Mouse (Mus musculus) v-Abl transformed pro-B cells (cell line): ENCODE measurements around the gene Mtfp1.
"Not testable (repeated sequence)": the region's sequence is repeated elsewhere in the genome, so short reads cannot be mapped to it uniquely, and the experiment has no call there.

Source experiments
- in situ Hi-C, 2 experiments: fragments of 400-800 bp; cut with MboI; formaldehyde crosslinking; loops; one replicate each; pipeline ENCODE4 v1.15.1; 2025; ENCODE audit not compliant: unreplicated experiment in 2 of 2

Gene Mtfp1

DNA sequence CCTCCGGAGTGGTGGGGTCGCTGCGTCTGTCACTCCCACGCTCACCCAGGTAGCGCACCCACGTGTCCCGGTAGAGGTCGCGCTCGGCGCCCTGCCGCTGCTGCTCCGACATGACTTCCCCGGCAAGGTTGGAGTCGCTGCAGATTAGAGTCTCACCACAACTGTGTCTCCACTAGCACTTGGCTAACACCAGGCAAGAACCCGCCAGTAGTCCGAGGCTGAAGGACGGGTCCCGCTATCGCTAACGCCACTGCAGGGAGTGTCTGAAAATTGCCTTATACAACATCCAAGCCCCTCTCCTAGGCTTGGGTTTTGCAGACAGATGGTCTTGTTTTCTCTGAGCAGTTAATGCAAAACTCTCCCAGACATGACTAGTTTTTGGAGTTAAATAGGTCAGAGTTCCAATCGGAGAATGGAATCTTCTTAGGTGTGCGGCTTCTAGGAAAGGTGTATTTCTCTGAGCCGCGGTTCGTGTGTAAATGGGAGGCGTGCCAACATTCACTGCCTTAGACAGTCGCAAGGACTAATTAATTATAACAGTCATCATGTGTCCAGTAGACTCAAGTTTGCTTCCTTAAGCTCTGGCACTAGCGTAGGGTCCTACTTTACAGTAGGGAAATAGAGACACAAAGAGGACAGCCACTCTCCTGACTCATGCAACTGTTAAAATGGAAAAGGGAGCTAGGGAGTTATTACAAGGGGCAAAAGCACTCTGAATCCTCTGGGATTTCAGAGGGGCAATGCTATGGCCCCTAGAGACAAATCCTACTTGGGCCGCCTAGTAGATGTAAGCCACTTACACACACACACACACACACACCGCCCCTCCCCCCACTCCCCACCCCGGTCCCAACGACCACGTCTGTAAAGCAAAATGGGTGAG, at the start of gene Mtfp1:
Gene Mtfp1, minus strand, starts transcription at position 275 of the 883 bp plus-strand sequence.
- in situ Hi-C loops, result no loop called here

DNA sequence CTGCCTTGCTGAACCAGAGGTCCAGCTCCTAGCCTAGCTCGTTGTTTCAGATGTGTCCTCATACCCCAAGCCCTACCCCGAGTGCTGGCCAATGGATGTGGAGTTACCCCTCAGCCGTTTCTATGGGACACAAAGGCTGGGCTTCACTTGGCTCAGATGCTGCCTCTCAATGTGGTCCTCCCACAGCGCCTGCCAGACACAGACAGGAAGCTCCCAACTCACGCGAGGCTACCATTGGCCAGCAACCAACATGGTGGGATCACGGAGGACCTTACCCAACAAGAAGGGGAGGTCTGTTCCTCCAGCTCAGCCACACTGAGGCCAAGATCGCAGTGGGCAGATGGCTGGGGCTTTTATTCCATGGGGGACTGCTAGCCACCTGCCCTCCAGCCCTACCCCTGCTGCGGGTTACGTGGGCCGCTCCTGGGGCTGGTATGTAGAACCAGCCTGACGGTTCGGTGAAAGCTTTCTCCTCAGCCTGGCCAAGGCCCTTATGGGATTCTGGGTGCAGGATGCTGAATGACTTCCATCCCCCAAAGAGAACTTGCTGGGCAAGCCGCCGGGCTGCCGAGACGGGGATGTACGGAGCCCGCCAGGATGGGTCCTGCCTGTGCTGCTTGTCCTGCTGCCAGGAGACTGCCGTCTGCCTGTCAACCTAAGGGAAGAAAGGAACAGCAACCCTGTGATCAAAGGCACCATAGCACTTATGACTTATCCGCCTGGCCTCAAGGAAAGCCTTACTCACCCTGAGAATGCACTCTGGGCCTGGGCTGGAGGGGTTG, 48.2 kb upstream of the Mtfp1 start:
- in situ Hi-C loops, result no loop called here

DNA sequence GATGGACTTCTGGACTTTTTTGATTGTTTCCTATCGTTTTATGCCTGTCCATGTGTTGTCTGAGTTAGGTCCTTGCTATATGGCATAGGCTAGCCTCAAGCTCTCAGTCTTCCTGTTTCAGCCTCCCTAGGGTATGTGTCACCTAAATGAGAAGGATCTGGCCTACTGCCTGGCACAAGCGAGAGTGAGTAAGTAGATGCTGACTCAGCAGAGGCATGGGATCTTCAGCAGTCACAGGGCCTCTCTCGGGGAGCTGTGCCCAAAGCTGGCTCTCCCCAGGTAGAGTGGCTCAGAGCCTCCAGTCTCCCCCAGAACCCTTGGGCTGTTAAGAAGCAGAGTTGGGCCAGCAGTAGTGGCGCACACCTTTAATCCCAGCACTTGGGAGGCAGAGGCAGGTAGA, 47.1 kb upstream of the Mtfp1 start:
- in situ Hi-C loops, result no loop called here

DNA sequence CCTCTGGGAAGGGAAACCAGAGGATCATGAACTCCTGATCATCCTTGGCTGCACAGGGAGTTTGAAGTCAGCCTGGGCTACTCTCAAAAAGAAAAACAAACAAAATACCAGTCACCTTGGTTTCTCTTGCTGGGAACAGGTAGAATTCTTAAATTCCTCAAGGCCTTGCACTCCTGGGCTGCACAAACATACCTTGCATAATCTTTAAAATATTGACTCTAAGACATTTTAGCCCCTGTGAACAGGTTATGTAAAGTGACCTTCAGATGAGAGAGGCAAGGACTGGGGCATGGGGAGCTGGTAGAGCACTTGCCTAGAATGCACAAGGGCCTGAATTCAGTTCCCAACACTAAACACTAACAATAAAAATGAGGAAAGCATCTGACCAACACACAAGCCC, 46.3 kb upstream of the Mtfp1 start:
- in situ Hi-C loops, result no loop called here

DNA sequence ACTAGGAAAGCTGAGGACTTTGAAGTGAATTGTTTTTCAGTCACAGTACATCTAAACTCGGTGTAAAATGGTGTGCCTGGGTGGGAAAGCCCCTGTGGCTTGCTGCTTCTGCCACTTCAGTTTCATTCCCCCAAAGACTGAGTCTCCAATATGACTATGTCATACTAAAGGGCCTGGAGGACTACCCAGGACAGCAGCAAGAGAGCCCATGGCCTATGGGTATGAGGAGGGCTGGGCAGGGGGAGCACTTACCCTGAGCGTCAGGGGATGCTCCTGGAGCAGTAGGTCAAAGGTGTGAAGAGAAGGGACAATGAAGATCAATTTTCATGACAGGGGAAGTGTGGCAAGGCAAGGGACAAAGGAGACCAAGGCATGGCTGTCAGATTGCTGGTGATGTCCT, 43.7 kb upstream of the Mtfp1 start:
- in situ Hi-C loops, result loop anchor here in 1 of 2 experiments (5.0 to 10.0 kb wide), 3 partner anchors 78 to 316 kb away; partner anchors contain the start of gene Castor1

DNA sequence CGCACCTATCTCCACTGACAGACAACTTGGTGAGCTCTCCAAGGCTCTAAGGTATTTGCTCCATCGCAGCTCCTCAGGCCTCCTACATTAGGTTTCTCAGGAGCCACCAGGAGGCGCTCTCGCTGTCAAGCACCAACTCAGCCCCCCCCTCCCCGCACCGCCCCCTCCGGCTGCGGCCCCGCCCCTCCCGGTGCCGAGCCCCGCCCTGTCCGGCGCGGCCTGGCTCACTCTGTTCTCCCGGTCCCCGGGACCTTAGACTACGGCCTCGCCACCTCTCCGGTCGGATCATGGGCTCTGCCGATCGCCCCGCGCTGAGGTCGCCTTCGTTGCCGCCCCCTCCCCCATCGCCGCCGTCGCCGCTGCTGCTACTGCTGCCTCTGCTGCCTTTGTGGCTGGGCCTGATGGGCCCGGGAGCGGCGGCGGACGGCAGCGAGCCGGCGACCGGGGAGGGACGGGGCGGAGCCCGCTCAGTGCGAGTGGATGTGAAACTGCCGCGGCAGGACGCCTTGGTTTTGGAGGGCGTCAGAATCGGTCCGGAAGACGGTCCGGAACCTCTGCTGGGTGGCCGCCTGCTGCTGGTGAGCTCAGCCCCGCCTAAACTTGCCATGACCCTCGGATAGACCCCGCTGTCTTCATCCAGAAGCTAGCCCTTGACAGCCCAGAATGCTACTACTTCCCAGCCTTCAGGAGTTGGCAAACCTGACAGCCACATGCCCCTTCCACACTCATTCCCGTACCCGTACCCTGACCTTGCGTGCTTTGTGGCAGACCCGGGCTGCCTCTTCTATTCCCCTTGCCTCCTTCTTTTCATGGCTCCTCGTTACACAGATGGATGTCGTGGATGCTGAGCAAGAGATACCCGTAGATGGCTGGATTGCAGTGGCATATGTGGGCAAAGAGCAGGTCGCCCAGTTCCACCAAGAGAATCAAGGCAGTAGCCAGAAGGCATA, 40.0 kb upstream of the Mtfp1 start, which contains the start of gene Rnf215:
Gene Rnf215, plus strand, starts transcription at position 217 of the 950 bp plus-strand sequence.
- in situ Hi-C loops, result loop anchor here (5.0 to 10.0 kb wide), 5 partner anchors 82 to 320 kb away; partner anchors contain the start of genes Castor1 (in 2 of the 2) and Lif (in 2 of the 2)

DNA sequence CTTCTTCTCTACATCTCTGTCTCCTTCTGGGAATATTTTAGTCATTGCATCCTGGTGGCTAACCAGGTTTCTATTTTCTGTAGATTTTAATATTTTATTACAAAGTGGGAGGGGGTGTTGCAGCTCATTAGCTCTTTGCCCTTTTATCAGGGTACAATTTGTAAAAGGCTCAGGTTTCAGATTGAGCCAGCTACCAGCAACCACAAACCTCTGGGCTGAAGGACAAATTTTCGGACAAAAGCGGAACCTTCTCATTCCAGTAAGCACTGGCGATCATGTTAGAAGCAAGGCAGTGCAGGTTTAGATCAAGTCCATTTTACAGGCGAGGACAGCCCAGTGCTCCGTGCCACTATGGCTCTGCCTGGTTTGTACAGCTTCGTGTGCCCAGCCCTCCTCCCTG, 39.2 kb upstream of the Mtfp1 start:
- in situ Hi-C loops, result loop anchor here (5.0 to 10.0 kb wide), 5 partner anchors 83 to 320 kb away; partner anchors contain the start of genes Lif (in 2 of the 2) and Castor1 (in 1 of the 2)

DNA sequence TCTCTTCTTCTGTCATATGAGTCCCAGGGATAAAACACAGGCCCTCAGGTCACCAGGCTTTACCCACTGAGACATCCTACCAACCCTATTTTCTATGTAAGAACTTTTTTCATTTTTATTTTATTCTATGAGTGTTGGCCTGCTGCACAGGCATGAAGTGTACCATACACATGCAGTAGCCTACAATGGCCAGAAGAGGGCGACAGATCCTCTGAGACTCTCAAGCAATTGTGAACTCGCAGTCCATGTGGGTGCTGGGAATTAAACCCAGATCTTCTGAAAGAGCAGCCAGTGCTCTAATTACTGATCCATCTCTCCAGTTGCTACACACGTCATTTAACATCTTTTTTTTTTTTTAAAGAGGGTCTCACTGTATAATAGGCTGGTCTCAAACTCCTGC, 38.2 kb upstream of the Mtfp1 start:
- in situ Hi-C loops, result loop anchor here (5.0 to 10.0 kb wide), 5 partner anchors 84 to 321 kb away; partner anchors contain the start of genes Lif (in 2 of the 2) and Castor1 (in 1 of the 2)

DNA sequence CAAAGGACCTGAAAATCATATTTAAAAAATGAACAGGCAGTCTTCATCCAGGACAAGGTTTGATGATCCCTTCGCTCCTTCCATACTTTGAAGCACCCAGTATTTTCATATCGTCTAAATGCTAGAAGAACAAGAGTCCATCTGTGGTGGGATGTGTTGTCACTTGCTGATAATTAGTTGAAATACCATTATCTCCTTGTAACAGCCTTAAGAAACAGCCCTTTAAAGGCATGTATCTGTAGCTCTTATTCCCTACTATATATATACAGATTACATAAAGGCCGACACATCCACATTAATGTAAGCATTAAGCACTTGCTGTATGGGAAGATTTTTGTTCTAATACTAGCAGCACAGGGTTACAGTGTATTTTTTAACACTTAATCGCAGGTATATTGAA, 33.2 kb upstream of the Mtfp1 start:
- in situ Hi-C loops, result not testable (repeated sequence)

DNA sequence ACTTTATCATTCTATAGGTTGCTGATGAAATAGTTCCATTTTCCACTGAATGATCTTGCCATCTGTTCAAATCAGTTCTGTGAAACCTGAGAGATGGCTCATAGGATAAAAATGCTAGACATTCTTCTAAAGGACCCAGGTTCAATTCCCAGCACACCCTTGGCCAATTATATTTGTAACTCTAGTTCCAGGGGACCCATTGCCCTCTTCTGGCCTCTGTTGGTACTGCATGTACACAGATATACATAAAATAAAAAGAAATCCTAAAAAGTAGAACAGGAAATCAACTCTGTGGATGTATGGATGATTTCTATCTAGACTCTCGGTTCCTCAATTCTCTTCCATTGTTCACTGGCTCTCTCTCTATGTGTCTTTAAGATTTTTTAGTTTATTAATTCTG, 31.8 kb upstream of the Mtfp1 start:
- in situ Hi-C loops, result no loop called here

DNA sequence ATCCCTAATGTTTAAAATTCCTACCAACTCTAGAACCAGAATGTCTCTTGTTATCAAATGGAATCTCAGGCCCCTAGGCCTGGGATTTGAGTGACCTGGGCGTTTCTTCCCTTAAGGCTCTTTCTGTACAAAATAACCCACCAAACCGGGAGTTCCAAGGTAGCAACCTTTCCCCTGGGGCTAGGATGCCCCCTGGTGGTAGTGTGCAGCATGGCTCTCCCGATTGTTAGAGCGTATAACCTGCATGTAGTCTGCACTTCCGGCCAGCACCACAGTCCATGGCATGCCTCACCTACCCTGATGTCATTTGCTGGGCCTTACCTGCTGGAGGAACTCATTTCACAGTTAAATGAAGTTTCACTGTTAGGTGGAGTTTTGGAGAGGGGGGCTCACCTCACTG, 28.7 kb upstream of the Mtfp1 start:
- in situ Hi-C loops, result no loop called here

DNA sequence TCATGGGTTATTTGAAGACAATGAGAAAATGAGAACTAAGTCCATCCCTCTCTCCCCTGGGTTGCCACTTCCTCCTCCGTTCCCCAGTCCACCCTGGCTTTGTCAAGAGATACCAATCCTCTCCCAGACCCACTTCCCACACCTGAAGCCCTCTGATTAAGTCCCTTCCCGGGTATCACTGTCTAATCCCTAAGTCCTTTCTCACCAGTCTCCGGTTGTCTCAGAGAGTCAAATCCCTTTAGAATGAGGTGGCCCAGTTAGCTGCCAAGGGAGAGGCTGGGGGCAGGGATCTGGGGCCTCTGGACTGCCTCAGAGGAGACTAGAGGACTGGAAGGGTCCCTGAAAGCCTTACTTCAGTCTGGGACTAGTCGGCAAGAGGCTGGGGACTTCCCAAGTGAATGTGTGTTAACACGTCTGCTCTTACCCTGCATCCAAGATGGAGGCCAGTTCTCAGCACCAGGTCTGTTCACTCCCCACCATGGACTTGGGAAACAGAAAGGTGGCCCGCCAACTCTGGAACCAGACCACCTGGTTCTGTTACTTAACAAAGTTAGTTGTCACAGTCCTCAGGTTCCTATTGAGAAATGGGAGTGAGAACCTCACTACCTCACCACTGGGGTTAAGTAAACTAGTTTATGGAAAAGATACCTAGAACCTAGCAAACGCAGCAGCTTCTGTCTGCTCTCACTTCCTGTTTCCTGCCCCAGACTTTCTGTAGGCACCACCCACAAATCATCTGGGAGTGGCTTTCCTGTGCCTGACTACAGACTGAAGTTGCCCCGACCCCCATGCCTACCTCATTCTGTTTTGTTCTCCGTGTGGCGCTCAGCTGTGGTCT, 27.7 kb upstream of the Mtfp1 start, which contains the start of gene Sec14l2:
Gene Sec14l2, minus strand, starts transcription at position 674 of the 838 bp plus-strand sequence.
- in situ Hi-C loops, result no loop called here

DNA sequence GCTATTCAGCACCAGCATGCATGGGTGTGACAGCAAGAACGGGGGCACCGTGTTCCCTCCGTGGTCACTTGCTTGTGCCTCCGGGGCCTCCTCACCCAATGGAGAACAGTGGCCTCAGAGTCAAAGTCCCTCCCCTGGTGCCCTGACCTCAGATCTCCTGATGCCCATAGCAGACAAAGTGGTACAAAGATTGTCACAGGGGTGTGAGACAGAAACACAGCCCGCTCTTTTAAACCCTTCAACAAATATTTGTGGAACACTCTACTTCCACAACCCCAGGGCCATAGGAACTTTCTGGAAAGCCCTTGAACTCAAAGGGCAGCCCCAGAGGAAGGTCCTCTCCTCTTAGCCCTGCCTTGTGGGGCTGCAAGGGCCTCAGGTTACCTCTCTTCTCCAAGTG, 27.0 kb upstream of the Mtfp1 start:
- in situ Hi-C loops, result no loop called here

DNA sequence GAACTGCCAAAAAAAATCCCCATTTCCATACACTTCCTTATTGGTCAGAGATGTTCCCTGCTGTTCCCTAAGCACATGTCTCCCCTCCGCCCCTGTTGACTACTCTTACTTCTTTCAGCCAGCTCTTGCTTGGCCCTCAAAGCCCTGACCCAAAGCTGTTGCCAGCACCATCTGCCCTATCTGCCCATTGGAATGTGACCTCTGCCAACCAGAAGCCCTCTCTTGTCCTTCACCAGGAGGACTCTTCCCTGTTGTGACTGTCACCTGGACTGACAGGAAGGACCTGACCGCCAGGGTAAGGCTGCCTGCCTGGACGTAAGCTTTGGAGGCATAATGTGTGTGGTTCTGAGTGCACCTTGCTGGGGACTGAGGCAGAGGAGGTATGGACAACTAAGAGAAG, 26.4 kb upstream of the Mtfp1 start:
- in situ Hi-C loops, result no loop called here

DNA sequence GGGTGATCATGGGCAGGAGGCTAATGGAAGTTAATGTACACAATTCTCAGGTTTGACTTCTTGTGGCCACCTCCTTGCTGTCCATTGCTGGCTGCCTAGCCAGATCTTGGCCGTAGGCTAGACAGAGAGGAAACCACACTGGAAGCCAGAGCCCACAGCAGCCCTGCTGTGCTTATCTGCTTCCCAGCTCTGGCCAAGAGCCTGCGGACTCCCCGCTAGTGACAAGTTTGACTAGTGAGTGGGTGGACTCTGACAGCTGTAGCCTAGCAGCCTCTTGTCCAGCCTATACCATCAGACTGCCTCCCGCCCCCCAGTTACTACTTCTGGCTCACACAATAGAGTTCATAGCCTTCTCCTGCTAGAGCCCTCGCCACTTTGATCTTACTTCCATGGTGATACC, 24.4 kb upstream of the Mtfp1 start:
- in situ Hi-C loops, result no loop called here

DNA sequence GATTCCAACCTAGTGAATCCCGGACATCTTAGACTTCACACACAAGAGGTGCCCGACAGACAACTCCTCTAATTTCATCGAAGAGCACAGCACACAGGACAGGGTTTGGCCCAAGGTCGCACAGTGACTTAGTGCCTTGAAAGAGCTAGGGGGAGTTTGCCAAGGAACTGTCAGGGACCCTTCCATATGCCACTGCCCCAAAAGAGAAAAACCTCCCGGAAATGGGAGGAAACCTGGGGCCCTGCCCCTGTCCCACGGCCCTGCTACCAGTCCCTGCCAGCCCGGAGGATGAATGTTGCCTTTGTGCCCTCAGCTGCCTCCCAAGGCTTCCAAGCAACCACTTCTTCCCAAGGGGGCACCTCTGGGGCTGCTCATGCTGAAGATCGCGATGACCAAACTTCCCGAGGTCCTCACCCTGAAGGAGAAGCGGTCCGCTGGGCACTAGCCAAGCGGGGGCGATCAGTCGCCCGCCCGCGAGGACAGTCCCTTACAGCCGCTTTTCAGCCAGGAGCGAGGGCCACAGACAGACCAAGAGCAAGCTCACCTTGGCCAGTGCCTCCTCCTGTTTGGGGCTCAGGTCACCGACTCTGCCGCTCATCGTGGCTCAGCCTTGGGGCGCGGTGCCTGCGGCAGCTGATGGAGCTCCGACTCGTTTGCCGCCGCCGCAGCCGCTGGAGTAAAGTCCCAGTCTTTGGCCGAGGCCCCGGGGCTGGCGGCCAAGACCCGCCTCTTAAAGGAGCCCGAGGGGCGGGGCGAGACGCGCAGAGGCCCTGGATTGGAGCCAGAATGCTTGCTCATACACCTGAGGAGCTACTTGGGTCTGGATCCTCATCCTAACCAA, 23.1 kb upstream of the Mtfp1 start:
- in situ Hi-C loops, result no loop called here

DNA sequence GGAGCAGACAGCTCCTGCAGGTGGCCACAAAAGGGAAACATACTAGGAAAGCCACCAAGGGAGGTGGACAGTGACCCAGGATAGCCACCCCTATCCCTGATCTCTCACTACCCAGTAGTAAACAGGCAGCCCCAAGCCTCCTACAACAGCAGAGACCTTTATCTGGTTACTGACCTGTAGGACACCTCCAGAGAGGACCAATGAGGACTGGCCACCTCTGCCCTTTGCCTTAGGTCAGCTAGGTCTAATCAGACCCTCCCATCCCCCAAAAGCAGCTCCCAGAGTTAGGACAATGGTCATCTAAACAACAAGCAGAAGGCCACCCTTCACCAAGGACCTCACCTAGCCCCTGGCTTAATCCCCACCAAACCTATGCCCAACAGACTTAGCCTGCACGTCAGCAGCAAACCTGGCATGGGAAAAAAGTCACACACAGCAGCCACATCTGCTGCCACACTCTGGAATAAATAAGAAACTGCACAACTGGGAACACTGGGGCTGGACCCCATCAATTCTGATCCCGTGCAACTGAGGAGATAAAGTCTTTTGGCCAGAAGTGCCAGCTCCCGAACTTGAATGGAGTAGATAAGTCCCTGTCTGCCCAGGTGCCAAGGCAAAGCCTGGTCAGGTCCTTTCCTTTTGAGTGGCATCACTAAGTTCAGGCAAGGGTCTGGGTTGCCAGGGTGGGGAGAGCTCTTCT, 22.3 kb upstream of the Mtfp1 start:
- in situ Hi-C loops, result no loop called here
